Mouse (Mus musculus) hindbrain, embryonic 14.5 days (tissue): ENCODE data around the gene Tbx1. TPM values are rescaled to one million over a fixed set of nuclear protein-coding genes. Genes with fewer than 3 reads are reported as not detected.

Experiments used
- ATAC-seq: fragments of 200-750 bp; cut with Nextera tagmentation; 2 replicates; pipeline ENCODE4 v1.8.0; 2017; ENCODE audit warnings: moderate number of reproducible peaks, mild to moderate bottlenecking, moderate TSS enrichment, moderate library complexity; ENCODE audit not compliant: low FRiP score
- DNase-seq: peaks from one replicate; pipeline ENCODE4 v3.0.0-alpha.2; 2015; ENCODE audit warnings: low spot score
- H3K27ac ChIP-seq: fragments of 300-500 bp; sonication (generic); 2 replicates; pipeline ENCODE4 v1.5.1; 2014; ENCODE audit warnings: mild to moderate bottlenecking, moderate library complexity
- H3K27me3 ChIP-seq: fragments of 300-500 bp; sonication (generic); 2 replicates; pipeline ENCODE4 v1.6.1; 2014; ENCODE audit warnings: mild to moderate bottlenecking, low read length, mixed read lengths; ENCODE audit not compliant: control insufficient read depth, insufficient read depth
- H3K36me3 ChIP-seq: fragments of 300-500 bp; sonication (generic); replicated peaks from 2 replicates; pipeline ENCODE4 v1.6.1; 2014; ENCODE audit not compliant: control insufficient read depth, insufficient read depth
- H3K4me1 ChIP-seq: fragments of 300-500 bp; sonication (generic); replicated peaks from 2 replicates; pipeline ENCODE4 v1.6.1; 2014; ENCODE audit warnings: antibody characterized with exemption, low read length, mixed read lengths; ENCODE audit not compliant: control insufficient read depth, insufficient read depth
- H3K4me2 ChIP-seq: fragments of 300-500 bp; sonication (generic); replicated peaks from 2 replicates; pipeline ENCODE4 v1.6.1; 2014; ENCODE audit warnings: mild to moderate bottlenecking, moderate library complexity
- H3K4me3 ChIP-seq: fragments of 300-500 bp; sonication (generic); replicated peaks from 2 replicates; pipeline ENCODE4 v1.5.1; 2014; ENCODE audit warnings: mild to moderate bottlenecking, low read length
- H3K9ac ChIP-seq: fragments of 300-500 bp; sonication (generic); 2 replicates; pipeline ENCODE4 v1.6.1; 2014
- H3K9me3 ChIP-seq: fragments of 300-500 bp; sonication (generic); 2 replicates; pipeline ENCODE4 v1.6.1; 2016; ENCODE audit warnings: low read length; ENCODE audit not compliant: control insufficient read depth
- WGBS: fragments of 180-500 bp; shearing (Covaris S2); extraction: QIAGEN DNeasy Blood & Tissue Kit; methylation state at CpG from one replicate; pipeline ENCODE4 v1.1.7; 2014; 5-methylcytosine and 5-hydroxymethylcytosine counted together
- polyA plus RNA-seq: library from polyadenylated mRNA; unstranded; fragments of >200 nt; fragmentation: Nextera tagmentation; extraction: Ambion mirVana; gene quantifications from 2 replicates; pipeline ENCODE4 v1.2.1, GENCODE M21; 2014

Gene Tbx1
- polyA plus RNA-seq, 1 experiment from 2014 or later: 1.2 TPM

- Histone ChIP-seq H3K27ac (no peak overlapping the region), H3K4me2 (peak overlapping the region; percentile 53), H3K9ac (peak overlapping the region; percentile 40), H3K9me3 (no peaks in the 10 kb centered on the region), H3K4me1 (peaks cover 24% of the 10 kb centered on the region), H3K4me3 (peak overlapping the region; percentile 33), H3K36me3 (no peaks in the 10 kb centered on the region), H3K27me3 (peaks cover 93% of the 10 kb centered on the region)
- ATAC-seq (no peak), DNase-seq (no peak)
- WGBS: 1% methylated on average over 81 of the region's 83 CpGs
Measured at GRCm38 (mm10) chr16:18586076-18586905, 4.2 kb downstream of the Tbx1 start.

DNA sequence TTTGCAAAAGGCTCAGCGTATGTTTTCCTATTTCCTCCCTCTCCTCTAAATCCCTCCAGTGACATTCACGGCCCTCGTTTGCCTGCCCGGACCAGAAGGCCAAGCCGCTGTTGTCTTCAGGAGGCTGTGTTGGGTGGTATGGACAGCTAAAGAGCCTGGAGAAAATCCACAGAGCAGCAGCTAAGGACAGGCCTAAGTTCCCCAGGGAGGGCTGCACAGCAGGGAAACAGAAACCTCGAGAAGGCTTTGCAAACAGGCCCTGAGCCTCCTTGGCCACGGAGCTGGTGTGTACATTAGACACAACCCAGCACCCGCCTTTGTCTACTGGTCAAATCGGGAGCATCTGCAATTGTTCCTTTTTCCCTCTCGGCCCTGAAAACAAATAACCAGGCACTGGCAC is 4.8 kb downstream of the Tbx1 start:
- Histone ChIP-seq H3K9ac (no peak overlapping the region), H3K4me1 (peaks cover 24% of the 10 kb centered on the region), H3K4me3 (peak overlapping the region; percentile 33; the same call in 1 of the 2 replicates)

DNA sequence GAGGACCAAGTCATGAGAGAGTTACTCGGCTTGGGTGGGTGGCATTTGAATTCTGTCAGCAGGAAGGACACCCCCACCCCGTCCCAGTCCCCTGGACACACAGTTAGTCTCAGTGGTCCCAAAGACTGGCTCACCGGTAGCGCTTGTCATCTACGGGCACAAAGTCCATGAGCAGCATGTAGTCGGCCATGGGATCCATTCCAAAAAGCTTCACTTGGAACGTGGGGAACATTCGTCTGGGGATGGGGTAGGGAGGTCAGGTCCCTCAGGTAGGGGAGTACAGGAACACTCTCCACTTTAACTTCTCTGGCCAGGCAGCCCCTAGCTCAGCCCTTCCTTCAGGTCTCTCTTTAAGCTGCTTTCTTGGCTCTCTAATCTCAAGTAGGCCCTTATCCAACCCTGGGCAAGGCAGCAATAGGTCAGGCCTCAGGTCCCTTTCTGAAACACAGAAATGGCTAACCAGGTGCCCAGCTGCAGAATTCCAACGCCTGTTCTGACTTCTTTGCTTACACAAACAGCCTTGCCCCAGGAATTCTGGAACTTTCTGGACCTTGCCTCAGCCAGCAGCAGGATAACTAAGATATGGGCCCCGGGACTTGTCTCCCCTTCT is 5.5 kb downstream of the Tbx1 start:
- ATAC-seq (no peak), DNase-seq (no peak)
- WGBS: 13% methylated on average over 10 of the region's 10 CpGs
- Histone ChIP-seq H3K9me3 (no peaks in the 10 kb centered on the region), H3K9ac (no peak overlapping the region), H3K4me3 (peak overlapping the region; percentile 7; the same call in 1 of the 2 replicates), H3K27me3 (peaks cover 93% of the 10 kb centered on the region), H3K4me1 (peaks cover 20% of the 10 kb centered on the region), H3K36me3 (no peaks in the 10 kb centered on the region), H3K27ac (no peak overlapping the region), H3K4me2 (peak overlapping the region; percentile 53; the same call in 1 of the 2 replicates)

More for the DNA sequence above, 4.8 kb downstream of the Tbx1 start:
- Histone ChIP-seq H3K27ac (no peak overlapping the region), H3K27me3 (peaks cover 93% of the 10 kb centered on the region), H3K36me3 (no peaks in the 10 kb centered on the region), H3K9me3 (no peaks in the 10 kb centered on the region), H3K4me2 (peak overlapping the region; percentile 53)
- ATAC-seq (no peak), DNase-seq (no peak)
- WGBS: 4% methylated on average over 10 of the region's 10 CpGs

DNA sequence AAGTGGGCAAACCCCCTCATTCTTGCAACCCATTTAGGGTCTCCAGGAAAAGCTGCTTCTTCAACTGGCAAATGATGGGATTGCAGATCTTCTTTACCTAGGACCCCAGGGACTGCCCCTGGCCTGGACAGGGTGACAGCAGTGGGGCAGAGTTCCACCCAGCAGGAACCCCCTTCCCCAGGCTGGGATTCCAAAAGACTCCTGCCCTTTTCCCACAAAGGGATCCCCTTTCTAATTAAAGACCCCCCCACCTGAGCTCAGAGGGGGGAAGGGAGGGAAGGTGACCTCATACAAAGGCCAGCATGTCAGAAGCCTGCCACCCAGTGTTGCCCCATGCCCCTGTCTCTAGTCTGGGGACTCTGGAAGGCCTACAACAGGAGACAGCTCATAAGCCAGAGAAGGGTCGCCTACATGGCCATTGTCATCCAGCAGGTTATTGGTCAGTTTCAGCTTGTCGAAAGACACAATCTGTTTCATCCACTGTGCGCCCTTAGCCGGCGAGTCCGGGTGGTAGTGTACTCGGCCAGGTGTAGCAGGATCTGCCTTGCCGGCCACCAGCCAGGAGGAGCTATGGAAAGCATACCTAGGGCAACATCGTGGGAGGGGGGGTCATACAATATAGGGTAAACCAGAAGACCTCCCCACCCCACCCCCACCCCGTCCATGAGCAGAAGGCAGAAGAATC is 6.7 kb downstream of the Tbx1 start:
- DNase-seq: no peak
- WGBS: 10% methylated on average over 10 of the region's 10 CpGs
- ATAC-seq: no peak

GRCm38 (mm10) chr16:18583169-18583568 is 7.3 kb downstream of the Tbx1 start:
- H3K9me3 ChIP-seq: no peaks in the 10 kb centered on the region
- H3K27ac ChIP-seq: no peak overlapping the region
- H3K4me3 ChIP-seq: peak overlapping the region; percentile 37; the same call in 1 of the 2 replicates
- no peaks in the 10 kb centered on the region for H3K36me3 ChIP-seq
- no peak for ATAC-seq
- H3K9ac ChIP-seq: no peak overlapping the region
- no peak for DNase-seq
- H3K4me1 ChIP-seq: peaks cover 20% of the 10 kb centered on the region
- WGBS: 10% methylated on average over 10 of the region's 10 CpGs
- H3K27me3 ChIP-seq: peaks cover 85% of the 10 kb centered on the region
- no peak overlapping the region for H3K4me2 ChIP-seq

More for the DNA sequence above, 6.7 kb downstream of the Tbx1 start:
- H3K9me3 ChIP-seq: no peaks in the 10 kb centered on the region
- H3K4me3 ChIP-seq: no peak overlapping the region
- no peak overlapping the region for H3K27ac ChIP-seq
- peaks cover 20% of the 10 kb centered on the region for H3K4me1 ChIP-seq
- H3K36me3 ChIP-seq: no peaks in the 10 kb centered on the region
- peaks cover 91% of the 10 kb centered on the region for H3K27me3 ChIP-seq
- no peak overlapping the region for H3K4me2 ChIP-seq
- H3K9ac ChIP-seq: no peak overlapping the region

GRCm38 (mm10) chr16:18582426-18583148 is 7.9 kb downstream of the Tbx1 start:
- no peak for DNase-seq
- Histone ChIP-seq H3K9me3 (no peaks in the 10 kb centered on the region), H3K4me2 (peak overlapping the region; percentile 55), H3K4me3 (peak overlapping the region; percentile 37), H3K36me3 (no peaks in the 10 kb centered on the region), H3K27ac (no peak overlapping the region), H3K27me3 (peaks cover 79% of the 10 kb centered on the region), H3K9ac (peak overlapping the region; percentile 28; the same call in 1 of the 2 replicates), H3K4me1 (peaks cover 20% of the 10 kb centered on the region)
- ATAC-seq: no peak
- 2% methylated on average over 55 of the region's 67 CpGs for WGBS

DNA sequence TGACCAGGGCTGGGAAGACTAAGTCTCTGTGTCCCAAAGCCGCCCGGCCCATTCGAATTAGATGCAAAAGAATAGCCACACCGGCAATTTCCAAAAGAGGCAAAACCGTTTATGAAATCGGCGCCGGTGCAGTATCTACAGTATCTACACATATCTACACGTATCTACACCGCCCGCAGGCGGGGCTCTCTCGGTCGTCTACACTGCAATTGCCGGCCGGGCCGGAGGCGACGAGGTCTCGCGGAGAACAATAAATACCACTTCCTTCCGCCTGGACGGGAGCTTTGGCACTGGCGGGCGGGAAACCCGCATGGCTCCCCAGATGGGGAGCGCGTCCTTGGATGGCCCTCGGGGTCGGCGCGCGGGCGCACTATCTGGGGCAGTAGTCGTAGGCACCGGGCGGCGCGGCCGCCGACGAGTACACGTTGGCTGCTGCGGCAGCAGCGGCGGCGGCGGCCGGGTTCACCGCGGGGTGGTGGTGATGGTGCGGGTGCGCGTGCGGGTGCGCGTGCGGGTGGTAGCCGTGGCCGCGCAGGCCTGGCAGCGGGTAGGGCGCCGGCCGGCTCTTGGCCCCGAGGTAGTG is 8.8 kb downstream of the Tbx1 start:
- ATAC-seq (no peak; the same call in 1 of the 2 replicates), DNase-seq (no peak)
- Histone ChIP-seq H3K27ac (no peak overlapping the region), H3K36me3 (no peaks in the 10 kb centered on the region), H3K9me3 (no peaks in the 10 kb centered on the region), H3K9ac (peak overlapping the region; percentile 28), H3K4me1 (peaks cover 19% of the 10 kb centered on the region), H3K4me3 (peak overlapping the region; percentile 37), H3K27me3 (peaks cover 77% of the 10 kb centered on the region), H3K4me2 (peak overlapping the region; percentile 55)
- WGBS: under 1% methylated on average over 64 of the region's 66 CpGs

- ATAC-seq (no peak), DNase-seq (no peak)
- H3K9ac ChIP-seq: peak overlapping the region; percentile 28; the same call in 1 of the 2 replicates
- no peaks in the 10 kb centered on the region for H3K36me3 ChIP-seq
- H3K9me3 ChIP-seq: no peaks in the 10 kb centered on the region
- peaks cover 71% of the 10 kb centered on the region for H3K27me3 ChIP-seq
- WGBS: 5% methylated on average over 21 of the region's 21 CpGs
- H3K4me3 ChIP-seq: peak overlapping the region; percentile 37
- peaks cover 13% of the 10 kb centered on the region for H3K4me1 ChIP-seq
- H3K4me2 ChIP-seq: peak overlapping the region; percentile 55
- no peak overlapping the region for H3K27ac ChIP-seq
Measured at GRCm38 (mm10) chr16:18581050-18581622, 9.3 kb downstream of the Tbx1 start.
